Mouse (Mus musculus) forebrain, embryonic 11.5 days (tissue): Measurements from ENCODE around the gene Ctnnbip1. TPM values are rescaled to one million over a fixed set of nuclear protein-coding genes. Genes with fewer than 3 reads are reported as not detected.

Experiments used
- ATAC-seq: fragments of 200-750 bp; cut with Nextera tagmentation; replicated peaks from 2 replicates; pipeline ENCODE4 v1.8.0; 2017; ENCODE audit warnings: moderate TSS enrichment; ENCODE audit not compliant: low FRiP score
- DNase-seq: peaks from one replicate; pipeline ENCODE4 v3.0.0-alpha.2; 2017; ENCODE audit warnings: low spot score
- H3K27ac ChIP-seq: fragments of 300-500 bp; sonication (generic); 2 replicates; pipeline ENCODE4 v1.5.1; 2014; ENCODE audit warnings: low read depth, low read length
- H3K27me3 ChIP-seq: fragments of 300-500 bp; sonication (generic); 2 replicates; pipeline ENCODE4 v1.6.1; 2014; ENCODE audit warnings: mild to moderate bottlenecking, low read length, mixed read lengths; ENCODE audit not compliant: control insufficient read depth, insufficient read depth
- H3K36me3 ChIP-seq: fragments of 300-500 bp; sonication (generic); 2 replicates; pipeline ENCODE4 v1.6.1; 2014; ENCODE audit warnings: mild to moderate bottlenecking, low read length, moderate library complexity, mixed read lengths; ENCODE audit not compliant: control insufficient read depth, insufficient read depth
- H3K4me1 ChIP-seq: fragments of 300-500 bp; sonication (generic); replicated peaks from 2 replicates; pipeline ENCODE4 v1.6.1; 2014; ENCODE audit warnings: low read length, mixed read lengths; ENCODE audit not compliant: control insufficient read depth, insufficient read depth
- H3K4me2 ChIP-seq: fragments of 300-500 bp; sonication (generic); 2 replicates; pipeline ENCODE4 v1.6.1; 2014; ENCODE audit warnings: low read depth, mild to moderate bottlenecking, low read length, moderate library complexity, mixed read lengths; ENCODE audit not compliant: severe bottlenecking
- H3K4me3 ChIP-seq: fragments of 300-500 bp; sonication (generic); 2 replicates; pipeline ENCODE4 v1.5.1; 2014; ENCODE audit warnings: low read depth, low read length
- H3K9ac ChIP-seq: fragments of 300-500 bp; sonication (generic); 2 replicates; pipeline ENCODE4 v1.6.1; 2014; ENCODE audit warnings: low read length
- H3K9me3 ChIP-seq: fragments of 300-500 bp; sonication (generic); 2 replicates; pipeline ENCODE4 v1.6.1; 2016; ENCODE audit warnings: low read length, mixed read lengths; ENCODE audit not compliant: control insufficient read depth
- WGBS: fragments of 180-500 bp; shearing (Covaris S2); extraction: QIAGEN DNeasy Blood & Tissue Kit; methylation state at CpG from one replicate; pipeline ENCODE4 v1.1.7; 2014; 5-methylcytosine and 5-hydroxymethylcytosine counted together
- polyA plus RNA-seq: library from polyadenylated mRNA; unstranded; fragments of >200 nt; fragmentation: Nextera tagmentation; extraction: Ambion mirVana; gene quantifications from 2 replicates; pipeline ENCODE4 v1.2.1, GENCODE M21; 2014

The Ctnnbip1 gene
- polyA plus RNA-seq, 1 experiment from 2014 or later, result 71.7 TPM

DNA sequence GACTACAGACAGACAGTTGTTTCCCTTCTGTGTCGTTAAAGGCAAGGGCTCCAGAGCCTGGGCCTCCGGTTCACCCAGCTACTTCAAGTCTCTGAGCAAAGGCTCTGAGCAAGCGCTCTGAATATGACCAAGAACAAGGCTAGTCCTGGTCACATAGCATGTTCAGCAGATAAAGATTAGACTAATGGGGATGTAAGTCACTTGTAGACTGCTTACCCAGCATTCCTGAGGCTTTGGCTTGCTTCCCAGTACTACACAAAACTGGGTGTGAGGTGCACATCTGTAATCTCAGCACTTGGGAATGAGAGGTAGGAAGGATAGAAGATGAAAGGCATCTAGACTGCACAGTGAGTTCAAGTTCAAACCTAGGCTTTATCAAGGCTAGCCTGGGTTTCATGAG lies 40.4 kb downstream of the Ctnnbip1 start:
- no peak overlapping the region for H3K9ac ChIP-seq
- no peak overlapping the region for H3K4me3 ChIP-seq
- peaks cover 8% of the 10 kb centered on the region for H3K4me1 ChIP-seq
- no peak overlapping the region for H3K4me2 ChIP-seq
- DNase-seq, result no peak
- H3K27me3 ChIP-seq, result no peaks in the 10 kb centered on the region
- no peaks in the 10 kb centered on the region; the same call in 1 of the 2 replicates for H3K9me3 ChIP-seq
- no peak overlapping the region for H3K27ac ChIP-seq
- ATAC-seq, result no peak
- no peaks in the 10 kb centered on the region; the same call in 1 of the 2 replicates for H3K36me3 ChIP-seq
- 91% methylated on average over 3 of the region's 3 CpGs for WGBS

DNA sequence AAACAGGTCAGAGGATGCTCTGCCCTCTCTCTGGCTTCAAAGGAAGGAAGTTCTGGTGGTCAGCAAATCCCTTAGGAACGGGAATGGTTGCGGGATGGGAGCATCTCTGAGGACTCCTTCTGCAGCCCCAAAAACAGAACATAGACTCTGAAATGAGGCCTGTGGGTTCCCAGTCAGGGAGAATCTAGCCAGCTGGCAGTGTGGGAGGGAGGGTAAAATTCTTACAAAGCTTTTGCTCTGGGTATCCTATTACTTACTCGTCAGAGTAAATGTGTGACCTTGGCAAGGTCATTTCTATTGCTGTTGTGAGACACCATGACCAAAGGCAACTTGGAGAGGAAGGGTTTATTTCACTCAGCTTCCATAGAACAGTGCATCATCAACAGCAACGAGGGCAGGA lies 43.4 kb downstream of the Ctnnbip1 start:
- Histone ChIP-seq H3K27me3 (no peaks in the 10 kb centered on the region), H3K9me3 (no peaks in the 10 kb centered on the region; the same call in 1 of the 2 replicates), H3K27ac (no peak overlapping the region), H3K36me3 (no peaks in the 10 kb centered on the region; the same call in 1 of the 2 replicates), H3K4me3 (no peak overlapping the region), H3K4me2 (no peak overlapping the region), H3K9ac (no peak overlapping the region), H3K4me1 (peaks cover 11% of the 10 kb centered on the region)
- no peak for DNase-seq
- ATAC-seq, result no peak
- WGBS, result 90% methylated on average over 4 of the region's 4 CpGs

GRCm38 (mm10) chr4:149561986-149562904 lies 44.2 kb downstream of the Ctnnbip1 start:
- ATAC-seq (peak; percentile 47), DNase-seq (no peak)
- H3K27me3 ChIP-seq, result no peaks in the 10 kb centered on the region
- peak overlapping the region; percentile 8 for H3K27ac ChIP-seq
- H3K4me2 ChIP-seq, result no peak overlapping the region
- no peaks in the 10 kb centered on the region for H3K36me3 ChIP-seq
- peaks cover 12% of the 10 kb centered on the region for H3K4me1 ChIP-seq
- H3K4me3 ChIP-seq, result no peak overlapping the region
- 0 out of 2 replicates have a peak overlapping the region, but pooled peaks have one; percentile 17 for H3K9ac ChIP-seq
- 71% methylated on average over 21 of the region's 21 CpGs for WGBS
- no peaks in the 10 kb centered on the region; the same call in 1 of the 2 replicates for H3K9me3 ChIP-seq

DNA sequence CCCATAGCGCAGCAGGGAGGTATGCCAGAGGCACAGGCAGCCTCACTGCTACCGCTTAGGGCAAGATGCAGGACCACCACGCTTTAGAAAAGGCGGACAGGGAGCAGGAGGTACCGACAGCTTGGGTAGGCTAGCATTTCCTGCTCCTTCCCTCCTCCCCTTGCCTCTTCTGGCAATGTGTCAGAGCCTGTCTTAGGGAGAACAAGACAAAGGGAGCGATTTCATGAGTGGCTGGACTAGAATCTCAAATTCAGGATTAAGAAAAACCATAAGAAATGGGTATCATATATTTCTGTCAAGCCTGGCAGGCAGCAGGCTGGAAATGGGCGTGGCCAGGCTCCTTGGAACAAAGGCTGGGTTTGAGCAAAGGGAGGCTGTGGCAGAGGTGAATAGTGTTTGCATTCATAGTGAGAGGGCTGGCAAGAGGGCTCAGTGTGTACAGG lies 44.9 kb downstream of the Ctnnbip1 start:
- Histone ChIP-seq H3K27me3 (no peaks in the 10 kb centered on the region), H3K4me1 (peaks cover 18% of the 10 kb centered on the region), H3K9ac (no peak overlapping the region), H3K27ac (peak overlapping the region; percentile 8; the same call in 1 of the 2 replicates), H3K36me3 (no peaks in the 10 kb centered on the region), H3K4me2 (no peak overlapping the region), H3K4me3 (no peak overlapping the region), H3K9me3 (no peaks in the 10 kb centered on the region; the same call in 1 of the 2 replicates)
- peak; percentile 34; the same call in 1 of the 2 replicates for ATAC-seq
- 36% methylated on average over 7 of the region's 7 CpGs for WGBS
- no peak for DNase-seq

- WGBS, result 93% methylated on average over 10 of the region's 10 CpGs
- no peak for DNase-seq
- Histone ChIP-seq H3K4me2 (no peak overlapping the region), H3K4me3 (no peak overlapping the region), H3K9ac (no peak overlapping the region), H3K9me3 (no peaks in the 10 kb centered on the region; the same call in 1 of the 2 replicates), H3K4me1 (peaks cover 18% of the 10 kb centered on the region), H3K27ac (no peak overlapping the region), H3K36me3 (no peaks in the 10 kb centered on the region), H3K27me3 (no peaks in the 10 kb centered on the region)
- ATAC-seq, result no peak
Measured at GRCm38 (mm10) chr4:149563941-149564361, 45.9 kb downstream of the Ctnnbip1 start.

DNA sequence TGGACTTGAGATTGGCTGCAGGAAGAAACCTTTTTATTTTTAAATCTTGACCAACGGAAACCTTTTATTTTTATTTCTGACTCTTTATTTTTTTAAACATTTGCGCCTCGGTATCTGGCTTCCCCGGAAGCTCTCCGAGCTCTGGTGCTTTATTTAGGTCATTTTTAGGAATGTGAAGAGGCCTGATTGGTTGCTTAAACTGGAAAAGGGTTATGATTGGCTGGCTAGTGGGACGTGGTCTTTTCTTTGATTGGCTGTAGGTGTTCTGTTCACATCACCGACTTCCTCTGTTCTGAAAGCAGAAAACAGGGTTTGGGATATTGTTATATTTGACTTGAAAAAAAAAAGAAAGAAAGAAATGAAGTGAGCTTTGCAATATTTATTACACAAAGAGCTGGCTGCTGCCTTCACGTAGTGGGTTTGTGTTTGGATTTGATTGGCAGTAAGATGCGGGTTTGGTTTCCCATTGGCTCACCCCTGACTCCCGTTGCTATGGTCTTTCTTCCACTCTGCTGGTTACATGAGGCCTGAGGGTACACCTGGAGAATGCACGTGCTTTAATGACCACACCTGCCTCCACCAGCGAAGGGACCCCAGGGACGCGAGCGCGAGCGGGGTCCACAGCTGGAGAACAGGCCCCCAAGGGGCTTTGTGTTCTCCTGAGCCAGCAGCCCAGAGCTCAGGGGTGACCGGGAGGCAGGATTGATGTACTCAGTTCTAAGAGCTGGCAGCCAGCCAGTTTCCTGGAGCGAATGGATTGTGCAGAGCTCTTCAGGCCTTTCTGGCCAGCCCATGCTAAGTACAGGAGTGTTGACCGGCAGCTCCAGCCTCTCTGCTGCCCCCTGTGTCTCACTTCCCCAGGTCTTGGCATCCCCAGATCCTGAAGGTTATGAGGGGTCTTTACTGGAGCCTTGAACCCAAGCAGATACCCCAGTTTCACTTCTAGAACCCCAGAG lies 46.7 kb downstream of the Ctnnbip1 start:
- Histone ChIP-seq H3K9ac (no peak overlapping the region), H3K4me1 (peaks cover 18% of the 10 kb centered on the region), H3K4me3 (no peak overlapping the region), H3K4me2 (no peak overlapping the region), H3K27me3 (no peaks in the 10 kb centered on the region), H3K9me3 (no peaks in the 10 kb centered on the region; the same call in 1 of the 2 replicates), H3K27ac (peak overlapping the region; percentile 39; the same call in 1 of the 2 replicates), H3K36me3 (no peaks in the 10 kb centered on the region)
- DNase-seq (peak; percentile 78), ATAC-seq (peak; percentile 43; the same call in 1 of the 2 replicates)
- WGBS, result 72% methylated on average over 20 of the region's 20 CpGs

DNA sequence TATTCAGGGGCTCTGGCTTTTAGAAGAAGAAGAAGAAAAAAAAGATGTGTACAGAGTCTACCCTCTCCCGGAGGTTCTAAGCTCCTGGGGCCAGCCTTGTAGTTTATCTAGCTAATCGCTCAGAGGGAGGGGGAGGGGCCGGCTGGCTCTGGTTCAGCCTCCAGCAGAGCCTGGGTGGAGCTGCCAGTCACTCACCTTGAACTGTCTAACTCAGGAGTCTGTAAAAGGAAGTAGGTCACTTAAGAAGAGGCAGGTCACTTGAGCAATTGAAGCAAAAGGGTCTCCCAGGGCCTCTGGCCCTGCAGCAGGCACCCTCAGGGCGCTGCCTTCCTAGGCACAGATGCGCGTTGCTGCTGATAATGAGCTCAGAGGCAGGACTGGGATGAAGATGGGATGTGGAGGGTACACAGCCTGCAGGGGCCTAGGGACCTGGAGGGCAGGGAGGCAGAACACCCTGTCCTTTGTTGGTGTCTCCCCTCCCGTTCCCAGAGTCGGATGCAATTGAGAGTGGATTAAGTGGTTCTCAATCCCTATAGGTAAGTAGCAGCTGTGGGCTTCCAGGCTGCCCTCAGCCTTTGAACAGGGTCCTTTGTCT lies 49.5 kb downstream of the Ctnnbip1 start:
- ATAC-seq (no peak), DNase-seq (peak; percentile 54)
- Histone ChIP-seq H3K4me2 (no peak overlapping the region), H3K36me3 (no peaks in the 10 kb centered on the region), H3K4me3 (no peak overlapping the region), H3K9ac (no peak overlapping the region; the same call in 1 of the 2 replicates), H3K27me3 (no peaks in the 10 kb centered on the region), H3K9me3 (no peaks in the 10 kb centered on the region), H3K27ac (no peak overlapping the region; the same call in 1 of the 2 replicates), H3K4me1 (peaks cover 15% of the 10 kb centered on the region)
- WGBS, result 8% methylated on average over 8 of the region's 8 CpGs

GRCm38 (mm10) chr4:149568622-149569021 lies 50.6 kb downstream of the Ctnnbip1 start:
- Histone ChIP-seq H3K36me3 (no peaks in the 10 kb centered on the region), H3K4me3 (no peak overlapping the region), H3K4me1 (peaks cover 10% of the 10 kb centered on the region; the same call in 1 of the 2 replicates), H3K27me3 (no peaks in the 10 kb centered on the region), H3K9me3 (no peaks in the 10 kb centered on the region), H3K9ac (no peak overlapping the region), H3K27ac (no peak overlapping the region), H3K4me2 (no peak overlapping the region)
- DNase-seq, result peak; percentile 42
- 71% methylated on average over 6 of the region's 6 CpGs for WGBS
- ATAC-seq, result no peak
